Mouse (Mus musculus) urinary bladder, postnatal 25 days (tissue): ENCODE results near the gene BC030867.

Source experiments
- DNase-seq: peaks from one replicate; pipeline ENCODE4 v3.0.0; 2022; ENCODE audit warnings: low spot score

Gene BC030867

GRCm38 (mm10) chr11:102221243-102221953, 27.3 kb upstream of the BC030867 start:
- DNase-seq = no peak

GRCm38 (mm10) chr11:102221954-102222351, 26.7 kb upstream of the BC030867 start:
- DNase-seq = no peak

- DNase-seq = no peak
These were observed 25.5 kb upstream of the BC030867 start for GRCm38 (mm10) chr11:102223166-102223565.

DNA sequence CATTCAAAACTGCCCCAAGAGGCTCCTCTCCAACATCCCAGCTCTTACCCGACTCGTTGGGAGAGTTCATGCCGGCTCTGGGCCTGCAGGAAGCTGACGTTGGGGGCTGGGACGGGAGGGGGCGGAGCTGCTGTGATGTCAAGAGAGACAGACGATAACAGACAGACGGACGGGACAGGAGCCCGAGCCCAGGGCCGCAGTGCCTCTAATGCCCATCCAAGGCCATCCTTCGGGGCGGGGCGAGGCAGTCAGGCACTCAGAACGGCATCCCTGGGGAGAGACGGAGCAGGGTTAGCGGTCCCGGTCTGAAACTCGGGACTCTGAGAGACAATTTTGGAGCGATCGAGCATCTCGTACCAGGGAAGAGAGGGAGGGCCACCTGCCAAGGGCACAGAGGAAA, 24.0 kb upstream of the BC030867 start:
- no peak for DNase-seq

DNA sequence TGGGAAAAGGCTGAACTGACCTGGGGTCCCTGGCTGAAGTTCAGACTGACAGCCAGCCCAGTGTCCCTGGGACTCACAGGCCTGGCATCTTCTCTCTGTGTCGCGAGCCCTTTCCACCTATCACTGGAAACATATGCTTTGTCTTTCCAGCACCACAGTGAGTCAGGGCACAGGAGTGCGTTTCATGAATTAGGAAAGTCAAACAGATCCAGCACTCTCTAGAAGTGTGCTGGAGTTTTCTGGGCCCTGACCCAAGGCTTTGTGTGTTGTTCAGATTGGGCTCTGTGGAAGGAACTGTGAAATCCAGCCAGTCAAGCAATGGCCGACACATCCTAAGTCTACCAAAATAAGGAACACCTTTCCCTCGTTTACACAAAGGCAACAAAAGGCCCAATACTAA, 23.5 kb upstream of the BC030867 start:
- no peak for DNase-seq

DNA sequence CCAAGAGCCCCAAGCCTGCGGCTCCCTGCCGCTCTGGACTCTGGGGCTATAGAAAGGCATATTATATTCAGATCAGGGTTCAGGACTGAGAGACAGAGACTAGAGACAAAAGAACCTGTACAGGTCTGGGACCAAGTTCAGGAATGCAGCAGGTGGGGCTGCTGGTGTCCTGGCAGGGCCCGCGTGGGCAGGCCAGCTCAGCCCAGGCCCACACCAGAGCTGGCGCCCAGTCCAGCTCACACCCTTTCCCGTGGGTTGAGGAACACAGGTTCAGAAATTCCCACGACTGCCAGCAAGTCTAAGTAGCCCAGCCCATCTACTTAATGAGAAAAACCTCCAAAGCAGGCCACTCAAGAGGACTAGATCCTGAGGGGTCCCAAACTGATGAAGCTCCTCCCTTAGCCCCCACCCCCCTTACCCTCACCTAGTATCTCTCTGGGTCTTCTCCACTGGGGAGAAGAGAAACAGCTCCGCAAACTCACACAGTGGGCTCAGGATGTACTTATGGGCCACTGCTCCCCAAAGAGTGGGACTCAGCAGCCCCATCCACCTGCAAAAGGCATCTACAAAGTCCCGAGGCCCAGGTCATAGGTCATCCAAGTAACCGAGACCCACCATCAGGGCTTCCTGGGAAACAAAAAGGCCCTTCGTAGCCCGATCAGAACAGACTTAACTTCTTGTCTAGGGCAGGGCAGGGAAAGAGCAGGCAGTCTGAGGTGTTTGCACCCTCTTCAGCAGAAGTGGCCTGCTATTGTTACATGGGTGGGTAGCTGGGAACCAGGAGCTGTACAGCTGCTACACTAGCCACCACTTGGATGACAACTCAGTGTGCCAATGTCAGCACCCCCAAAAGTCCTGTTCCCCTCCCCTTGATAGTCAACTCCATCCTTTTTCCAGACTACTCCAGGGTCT, 22.4 kb upstream of the BC030867 start:
- DNase-seq = no peak

- DNase-seq = no peak
These were observed 21.2 kb upstream of the BC030867 start for GRCm38 (mm10) chr11:102227270-102228190.

DNA sequence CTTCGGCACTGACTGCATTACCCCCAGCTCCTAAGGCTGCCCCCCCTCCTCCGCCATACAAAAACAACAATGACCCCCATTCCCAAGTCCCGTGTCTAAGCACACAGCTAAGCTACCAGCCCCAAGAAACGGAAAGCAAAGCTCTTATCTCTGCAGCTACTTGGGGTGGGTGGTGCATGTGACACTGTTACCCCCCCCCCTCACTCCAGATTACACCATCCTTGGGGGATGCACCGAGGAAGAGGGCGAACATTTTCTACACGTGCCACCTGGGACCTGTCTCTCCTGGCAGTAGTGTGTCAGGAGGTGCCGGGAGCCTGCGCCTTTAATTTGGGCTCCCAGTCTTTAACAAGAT, 20.5 kb upstream of the BC030867 start:
- no peak for DNase-seq

DNA sequence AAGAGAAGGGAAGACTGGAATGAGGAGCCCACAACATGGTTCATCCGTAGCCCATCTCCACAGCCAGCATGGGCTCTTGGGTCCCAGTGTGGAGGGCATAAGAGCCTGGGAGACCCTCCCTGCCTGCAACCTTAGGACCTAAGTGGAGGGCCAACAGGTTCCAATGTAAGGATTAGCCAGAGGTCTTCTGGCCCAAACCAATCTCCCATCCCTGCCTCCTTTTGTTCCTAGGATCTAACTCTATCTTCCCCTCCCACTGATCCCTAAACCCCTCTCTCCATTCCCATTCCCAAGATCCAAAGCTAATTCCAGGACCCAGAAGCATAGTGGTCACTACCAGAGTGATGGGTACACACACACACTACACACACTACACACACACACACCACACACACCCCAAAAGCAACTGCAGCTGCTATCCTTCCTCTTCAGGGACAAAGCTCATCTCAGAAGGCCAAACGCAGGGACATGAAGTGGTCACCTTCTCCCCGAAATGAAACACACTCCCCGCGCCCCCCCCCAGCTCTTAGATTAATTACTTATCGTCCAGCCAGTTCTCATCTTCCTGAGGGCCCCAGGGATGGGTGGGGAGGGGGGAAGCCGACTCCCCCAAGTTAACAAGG, 19.9 kb upstream of the BC030867 start:
- no peak for DNase-seq

- DNase-seq = no peak
These were observed 19.2 kb upstream of the BC030867 start for GRCm38 (mm10) chr11:102229331-102229953.

DNA sequence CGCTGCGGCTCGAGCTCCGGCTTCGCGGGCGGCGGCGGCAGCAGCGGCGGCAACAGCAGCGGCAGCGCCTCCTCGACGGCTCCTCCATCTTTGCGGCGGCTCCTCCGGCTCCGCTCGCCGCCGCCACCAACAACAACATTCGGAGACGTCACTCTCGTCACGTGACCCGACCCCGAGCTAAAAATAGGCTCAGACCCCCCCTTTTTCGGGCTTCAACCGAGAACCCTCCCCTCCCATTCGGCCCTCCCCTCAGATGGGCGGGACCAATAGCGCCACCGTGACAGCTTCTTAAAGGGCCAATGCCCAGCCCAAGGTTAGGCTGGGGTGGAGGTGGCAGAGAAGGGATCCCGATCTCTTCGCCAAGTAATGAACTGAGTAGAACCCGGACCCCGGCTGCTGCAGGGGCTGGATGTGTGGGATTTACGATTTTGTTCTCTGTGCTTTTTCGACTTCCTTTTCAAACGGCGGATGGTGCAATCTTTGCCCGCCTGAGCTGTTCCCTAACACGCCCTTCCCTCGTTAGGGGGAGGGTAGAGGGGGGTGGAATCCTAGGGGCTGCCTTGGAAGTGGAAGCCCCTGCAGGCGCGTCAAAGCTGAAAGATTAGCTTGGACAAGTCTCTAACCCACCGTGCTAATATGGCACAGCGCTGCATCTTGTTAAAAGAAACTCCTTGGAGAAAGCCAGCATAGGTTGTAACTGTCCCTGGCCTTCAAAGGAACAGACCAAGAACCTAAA, 18.5 kb upstream of the BC030867 start, which contains the start of gene Hdac5:
Gene Hdac5, minus strand, starts transcription at position 161 of the 736 bp plus-strand sequence.
- DNase-seq = peak; percentile 95

GRCm38 (mm10) chr11:102236022-102236421, 12.7 kb upstream of the BC030867 start:
- no peak for DNase-seq

DNA sequence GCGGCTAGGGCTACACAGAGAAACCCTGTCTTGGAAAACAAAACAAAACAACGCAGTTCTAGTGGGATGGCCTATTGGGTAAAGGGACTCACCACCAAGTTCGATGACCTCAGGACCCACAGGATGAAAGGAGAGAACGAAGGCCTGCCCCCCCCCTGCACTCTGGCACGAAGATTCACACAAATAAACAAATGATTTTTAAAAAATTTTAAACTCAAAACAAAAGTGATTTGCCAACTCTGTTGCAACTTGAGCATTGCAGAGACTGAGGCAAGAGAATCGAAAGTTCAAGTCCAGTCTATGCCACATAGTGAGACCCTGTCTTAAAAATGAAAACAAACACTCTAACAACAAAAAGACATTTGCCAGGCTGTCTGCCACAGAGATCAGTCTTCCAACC, 8.0 kb upstream of the BC030867 start:
- no peak for DNase-seq

DNA sequence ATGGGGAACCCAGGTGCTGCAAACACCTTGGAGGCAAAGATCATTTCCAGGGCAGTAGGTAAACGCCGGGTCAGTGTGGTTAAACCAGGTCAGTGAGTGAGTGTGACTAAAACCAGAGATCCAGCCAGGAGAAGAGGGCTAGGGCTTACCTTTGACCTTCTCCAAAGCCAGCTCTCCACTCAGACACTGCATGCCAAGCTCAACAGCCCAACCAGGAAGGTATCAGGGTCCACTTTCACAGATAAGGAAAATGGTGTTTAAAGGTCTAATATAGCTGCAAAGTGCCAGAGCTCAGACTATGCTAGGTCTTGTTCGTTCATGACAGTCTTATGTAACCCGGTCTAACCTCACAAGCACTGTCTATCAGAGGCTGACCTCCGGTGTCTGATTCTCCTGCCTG, 7.4 kb upstream of the BC030867 start:
- no peak for DNase-seq

GRCm38 (mm10) chr11:102241874-102242273, 6.8 kb upstream of the BC030867 start:
- DNase-seq = no peak

GRCm38 (mm10) chr11:102244926-102245449, 3.7 kb upstream of the BC030867 start:
- peak; percentile 63 for DNase-seq

GRCm38 (mm10) chr11:102245581-102246272, 3.0 kb upstream of the BC030867 start:
- no peak for DNase-seq

GRCm38 (mm10) chr11:102246273-102246635, 2.4 kb upstream of the BC030867 start:
- no peak for DNase-seq

DNA sequence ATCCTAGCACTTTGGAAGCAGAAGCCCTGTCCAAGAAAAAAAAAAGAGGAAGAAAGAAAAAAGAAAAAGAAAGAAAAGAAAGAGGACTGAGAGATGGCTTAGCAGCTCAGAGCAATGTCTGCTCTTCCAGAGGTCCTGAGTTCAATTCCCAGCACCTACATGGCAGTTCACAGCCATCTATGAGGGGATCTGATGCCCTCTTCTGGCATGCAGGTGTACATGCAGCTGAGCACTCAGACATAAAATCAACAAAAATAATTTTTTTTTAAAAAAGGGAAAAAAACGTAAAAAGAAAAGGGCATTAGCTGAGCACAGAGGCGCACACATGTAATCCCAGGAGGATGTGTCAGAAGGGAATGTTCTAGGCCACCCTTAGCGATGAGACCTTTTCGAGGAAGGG, 1.8 kb upstream of the BC030867 start:
- no peak for DNase-seq
